8 mouse cellular contexts compared by ENCODE assay signal in the genomic region with DNA sequence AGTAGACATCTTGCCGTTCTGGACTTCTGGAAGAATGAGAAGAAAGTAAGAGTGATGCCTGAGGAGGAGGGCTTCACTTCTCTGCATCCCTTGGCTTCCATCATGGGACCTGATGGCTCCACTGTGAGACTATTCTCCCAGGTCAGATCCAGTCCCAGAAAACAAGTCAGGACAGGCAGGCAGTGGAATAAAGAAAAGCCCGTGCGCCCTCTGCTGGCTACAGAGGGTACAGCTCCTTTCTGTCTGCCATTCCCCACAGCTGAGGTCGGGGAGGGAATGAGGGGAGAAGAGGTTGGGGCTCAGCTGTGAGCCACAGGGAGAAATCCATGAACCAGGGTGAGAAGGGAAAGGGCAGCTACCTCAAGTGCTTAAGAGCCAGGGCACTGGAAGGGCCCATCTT. TPM values are rescaled to one million over a fixed set of nuclear protein-coding genes. Genes with fewer than 3 reads are reported as not detected.
DNase-seq lines count a peak whose midpoint lies in the region; ATAC-seq lines count a peak whose summit lies in the region.

No protein-coding gene starts in this region.

- H3K27me3 ChIP-seq in intestine, embryonic 14.5 days (replicated peaks; ENCODE audit: control insufficient read depth, insufficient read depth, low read length), result no peaks in the 10 kb centered on the region
- no peaks in the 10 kb centered on the region for H3K27me3 ChIP-seq in intestine, embryonic 16.5 days (replicated peaks; ENCODE audit: control insufficient read depth, insufficient read depth, low read length)

- peaks cover 51% of the 10 kb centered on the region for H3K36me3 ChIP-seq in intestine, embryonic 14.5 days (ENCODE audit: control insufficient read depth, insufficient read depth, low read length)
- 0 out of 2 replicates have a peak, but pooled peaks cover 3% of the 10 kb centered on the region for H3K36me3 ChIP-seq in intestine, embryonic 16.5 days (ENCODE audit: control insufficient read depth, insufficient read depth, low read length)

- no peak overlapping the region for H3K4me2 ChIP-seq in intestine, embryonic 14.5 days (ENCODE audit: low read length)
- H3K4me2 ChIP-seq in intestine, embryonic 16.5 days (ENCODE audit: low read depth, low read length), result no peak overlapping the region

- H3K9ac ChIP-seq in intestine, embryonic 14.5 days (ENCODE audit: low read length), result no peak overlapping the region
- H3K9ac ChIP-seq in intestine, embryonic 16.5 days (ENCODE audit: low read depth, low read length), result no peak overlapping the region

- DNase-seq in intestine, embryonic 14.5 days (ENCODE audit: low spot score), result peak; percentile 93
- DNase-seq in R1 (ENCODE audit: low read depth, low spot score), result peak; percentile 78
- DNase-seq in cerebellum, postnatal 4 days (ENCODE audit: low spot score in 2 of 2), result peak; percentile 72 to 91
- DNase-seq in gastrocnemius, postnatal 4 days (ENCODE audit: low spot score in 2 of 2), result peak; percentile 56 to 75
- DNase-seq in layer of hippocampus, postnatal 14 days (ENCODE audit: low spot score in 2 of 2), result peak; percentile 77 to 80
- DNase-seq in spleen, postnatal 14 days (ENCODE audit: low spot score in 2 of 2), result peak; percentile 38 to 54

- H3K4me1 ChIP-seq in intestine, embryonic 14.5 days (replicated peaks; ENCODE audit: control insufficient read depth, insufficient read depth, low read length), result 0 out of 2 replicates have a peak, but pooled peaks cover 18% of the 10 kb centered on the region
- peaks cover 7% of the 10 kb centered on the region for H3K4me1 ChIP-seq in intestine, embryonic 16.5 days (ENCODE audit: control insufficient read depth, insufficient read depth, low read length)

- H3K9me3 ChIP-seq in intestine, embryonic 14.5 days (ENCODE audit: control insufficient read depth, low read length), result no peaks in the 10 kb centered on the region
- no peaks in the 10 kb centered on the region for H3K9me3 ChIP-seq in intestine, embryonic 16.5 days (ENCODE audit: control insufficient read depth, low read length)

- no peak for ATAC-seq in intestine, embryonic 14.5 days (replicated peaks; ENCODE audit: low FRiP score, low TSS enrichment, low read depth)
- ATAC-seq in intestine, embryonic 16.5 days, result no peak
- ATAC-seq in megakaryocyte progenitor cell, adult 5-6 weeks (replicated peaks; ENCODE audit: poor library complexity), result peak; percentile 72

- H3K27ac ChIP-seq in intestine, embryonic 14.5 days (ENCODE audit: low read depth), result no peak overlapping the region
- H3K27ac ChIP-seq in intestine, embryonic 16.5 days (ENCODE audit: low read length), result no peak overlapping the region

- H3K4me3 ChIP-seq in intestine, embryonic 14.5 days (ENCODE audit: low read depth, low read length), result no peak overlapping the region
- H3K4me3 ChIP-seq in intestine, embryonic 16.5 days (ENCODE audit: low read length), result no peak overlapping the region

- 26% methylated on average over 4 of the region's 4 CpGs for WGBS in intestine, embryonic 14.5 days
- 25% methylated on average over 4 of the region's 4 CpGs for WGBS in intestine, embryonic 16.5 days

RNA-seq across cellular contexts. Expression of gene Tmem222, which starts 24.2 kb away (rescaled TPM):
- polyA plus RNA-seq in intestine, embryonic 14.5 days (2014; fragmentation: Nextera tagmentation; extraction: Ambion mirVana), result 84.6 and 89.7 TPM in 2 replicates
- 69.8 and 75.7 TPM in 2 replicates for polyA plus RNA-seq in intestine, embryonic 16.5 days (2015; fragmentation: Nextera tagmentation; extraction: Ambion mirVana)
- 10 to 100 TPM; 28.7 to 29.1 TPM for total RNA-seq in gastrocnemius, postnatal 4 days (2021)
- total RNA-seq in layer of hippocampus, postnatal 14 days (2021), result 10 to 100 TPM; 78.2 to 78.4 TPM
- 43.2 and 50.8 TPM in 2 replicates for total RNA-seq in megakaryocyte progenitor cell, adult 5-6 weeks (2015)
- 17.4 TPM in 2 replicates for total RNA-seq in megakaryocyte progenitor cell, adult 5-6 weeks (2017)

RNA-seq across cellular contexts. Expression of gene Sytl1, which starts 38.9 kb away (rescaled TPM):
- 1.5 and 2.2 TPM in 2 replicates for polyA plus RNA-seq in intestine, embryonic 14.5 days (2014; fragmentation: Nextera tagmentation; extraction: Ambion mirVana)
- polyA plus RNA-seq in intestine, embryonic 16.5 days (2015; fragmentation: Nextera tagmentation; extraction: Ambion mirVana), result 3.0 and 4.0 TPM in 2 replicates
- 1 to 10 TPM; 1.0 TPM for total RNA-seq in gastrocnemius, postnatal 4 days (2021)
- under 1 TPM; 0.19 to 0.44 TPM for total RNA-seq in layer of hippocampus, postnatal 14 days (2021)
- 1.9 and 2.0 TPM in 2 replicates for total RNA-seq in megakaryocyte progenitor cell, adult 5-6 weeks (2015)
- 3.9 and 5.2 TPM in 2 replicates for total RNA-seq in megakaryocyte progenitor cell, adult 5-6 weeks (2017)

RNA-seq across cellular contexts. Expression of gene Wdtc1, which starts 51.5 kb away (rescaled TPM):
- 16.7 and 18.2 TPM in 2 replicates for polyA plus RNA-seq in intestine, embryonic 14.5 days (2014; fragmentation: Nextera tagmentation; extraction: Ambion mirVana)
- polyA plus RNA-seq in intestine, embryonic 16.5 days (2015; fragmentation: Nextera tagmentation; extraction: Ambion mirVana), result 11.4 and 12.8 TPM in 2 replicates
- 10 to 100 TPM; 43.1 to 45.0 TPM for total RNA-seq in gastrocnemius, postnatal 4 days (2021)
- total RNA-seq in layer of hippocampus, postnatal 14 days (2021), result 10 to 100 TPM; 67.8 to 68.9 TPM
- total RNA-seq in megakaryocyte progenitor cell, adult 5-6 weeks (2015), result 10.3 and 10.6 TPM in 2 replicates
- 7.6 and 8.7 TPM in 2 replicates for total RNA-seq in megakaryocyte progenitor cell, adult 5-6 weeks (2017)
